Mouse (Mus musculus) limb, embryonic 11.5 days (tissue): ENCODE data around the gene 6430571L13Rik. TPM values are rescaled to one million over a fixed set of nuclear protein-coding genes. Genes with fewer than 3 reads are reported as not detected.

Source experiments
- ATAC-seq: fragments of 200-750 bp; cut with Nextera tagmentation; 2 replicates; pipeline ENCODE4 v1.8.0; 2017; ENCODE audit warnings: low read depth; ENCODE audit not compliant: insufficient number of reproducible peaks, low FRiP score, low TSS enrichment
- DNase-seq: peaks from one replicate; pipeline ENCODE4 v3.0.0-alpha.2; 2015; ENCODE audit warnings: low spot score
- H3K27ac ChIP-seq: fragments of 300-500 bp; sonication (generic); replicated peaks from 2 replicates; pipeline ENCODE4 v1.5.1; 2014; ENCODE audit warnings: low read depth, mild to moderate bottlenecking, low read length
- H3K27me3 ChIP-seq: fragments of 300-500 bp; sonication (generic); 2 replicates; pipeline ENCODE4 v1.6.1; 2014; ENCODE audit warnings: mild to moderate bottlenecking, low read length, mixed read lengths; ENCODE audit not compliant: control insufficient read depth, insufficient read depth
- H3K36me3 ChIP-seq: fragments of 300-500 bp; sonication (generic); 2 replicates; pipeline ENCODE4 v1.6.1; 2014; ENCODE audit warnings: mild to moderate bottlenecking, low read length, moderate library complexity, mixed read lengths; ENCODE audit not compliant: control insufficient read depth, insufficient read depth
- H3K4me1 ChIP-seq: fragments of 300-500 bp; sonication (generic); 2 replicates; pipeline ENCODE4 v1.6.1; 2014; ENCODE audit warnings: low read length, mixed read lengths; ENCODE audit not compliant: control insufficient read depth, insufficient read depth
- H3K4me2 ChIP-seq: fragments of 300-500 bp; sonication (generic); 2 replicates; pipeline ENCODE4 v1.6.1; 2014; ENCODE audit warnings: low read depth, mild to moderate bottlenecking, moderate library complexity; ENCODE audit not compliant: severe bottlenecking
- H3K4me3 ChIP-seq: fragments of 300-500 bp; sonication (generic); 2 replicates; pipeline ENCODE4 v1.5.1; 2014; ENCODE audit warnings: low read depth, low read length
- H3K9ac ChIP-seq: fragments of 300-500 bp; sonication (generic); 2 replicates; pipeline ENCODE4 v1.6.1; 2014; ENCODE audit warnings: mild to moderate bottlenecking, low read length
- H3K9me3 ChIP-seq: fragments of 300-500 bp; sonication (generic); 2 replicates; pipeline ENCODE4 v1.6.1; 2016; ENCODE audit warnings: low read length; ENCODE audit not compliant: control insufficient read depth
- WGBS: fragments of 180-500 bp; shearing (Covaris S2); extraction: QIAGEN DNeasy Blood & Tissue Kit; methylation state at CpG from one replicate; pipeline ENCODE4 v1.1.7; 2014; 5-methylcytosine and 5-hydroxymethylcytosine counted together
- polyA plus RNA-seq: library from polyadenylated mRNA; unstranded; fragments of >200 nt; fragmentation: Nextera tagmentation; extraction: Ambion mirVana; gene quantifications from 2 replicates; pipeline ENCODE4 v1.2.1, GENCODE M21; 2014

The 6430571L13Rik gene
- polyA plus RNA-seq, 1 experiment from 2014 or later, result 0.73 TPM

GRCm38 (mm10) chr9:107297658-107298057 lies 42.7 kb upstream of the 6430571L13Rik start:
- H3K4me3 ChIP-seq, result no peak overlapping the region
- H3K27ac ChIP-seq, result no peak overlapping the region
- no peak for ATAC-seq
- no peak overlapping the region for H3K9ac ChIP-seq
- H3K9me3 ChIP-seq, result no peaks in the 10 kb centered on the region; the same call in 1 of the 2 replicates
- DNase-seq, result no peak
- 0 out of 2 replicates have a peak, but pooled peaks cover 8% of the 10 kb centered on the region for H3K4me1 ChIP-seq
- H3K27me3 ChIP-seq, result no peaks in the 10 kb centered on the region
- 87% methylated on average over 4 of the region's 4 CpGs for WGBS
- H3K4me2 ChIP-seq, result peak overlapping the region; percentile 93
- H3K36me3 ChIP-seq, result no peaks in the 10 kb centered on the region

GRCm38 (mm10) chr9:107298059-107298780 lies 42.2 kb upstream of the 6430571L13Rik start:
- no peaks in the 10 kb centered on the region for H3K27me3 ChIP-seq
- no peak overlapping the region for H3K27ac ChIP-seq
- H3K9ac ChIP-seq, result no peak overlapping the region
- H3K4me3 ChIP-seq, result no peak overlapping the region
- H3K4me1 ChIP-seq, result 0 out of 2 replicates have a peak, but pooled peaks cover 8% of the 10 kb centered on the region
- WGBS, result 84% methylated on average over 8 of the region's 8 CpGs
- DNase-seq (no peak), ATAC-seq (no peak)
- no peaks in the 10 kb centered on the region; the same call in 1 of the 2 replicates for H3K9me3 ChIP-seq
- H3K36me3 ChIP-seq, result no peaks in the 10 kb centered on the region
- H3K4me2 ChIP-seq, result no peak overlapping the region

GRCm38 (mm10) chr9:107298876-107299275 lies 41.5 kb upstream of the 6430571L13Rik start:
- Histone ChIP-seq H3K36me3 (no peaks in the 10 kb centered on the region), H3K4me3 (no peak overlapping the region), H3K9me3 (no peaks in the 10 kb centered on the region; the same call in 1 of the 2 replicates), H3K9ac (no peak overlapping the region), H3K27ac (no peak overlapping the region), H3K4me2 (no peak overlapping the region), H3K27me3 (no peaks in the 10 kb centered on the region), H3K4me1 (0 out of 2 replicates have a peak, but pooled peaks cover 8% of the 10 kb centered on the region)
- WGBS, result 87% methylated on average over 6 of the region's 6 CpGs
- DNase-seq (no peak), ATAC-seq (no peak)

GRCm38 (mm10) chr9:107299783-107300182 lies 40.6 kb upstream of the 6430571L13Rik start:
- Histone ChIP-seq H3K4me1 (0 out of 2 replicates have a peak, but pooled peaks cover 8% of the 10 kb centered on the region), H3K27me3 (no peaks in the 10 kb centered on the region), H3K4me2 (no peak overlapping the region), H3K4me3 (no peak overlapping the region), H3K9ac (no peak overlapping the region), H3K9me3 (no peaks in the 10 kb centered on the region; the same call in 1 of the 2 replicates), H3K36me3 (no peaks in the 10 kb centered on the region), H3K27ac (no peak overlapping the region)
- 91% methylated on average over 7 of the region's 7 CpGs for WGBS
- no peak for ATAC-seq
- no peak for DNase-seq

GRCm38 (mm10) chr9:107300224-107300973 lies 40.0 kb upstream of the 6430571L13Rik start:
- ATAC-seq (no peak), DNase-seq (no peak)
- WGBS, result 93% methylated on average over 30 of the region's 30 CpGs
- no peak overlapping the region for H3K4me3 ChIP-seq
- H3K9ac ChIP-seq, result no peak overlapping the region
- 0 out of 2 replicates have a peak, but pooled peaks cover 8% of the 10 kb centered on the region for H3K4me1 ChIP-seq
- no peak overlapping the region for H3K27ac ChIP-seq
- H3K36me3 ChIP-seq, result no peaks in the 10 kb centered on the region
- no peaks in the 10 kb centered on the region; the same call in 1 of the 2 replicates for H3K9me3 ChIP-seq
- no peak overlapping the region for H3K4me2 ChIP-seq
- H3K27me3 ChIP-seq, result no peaks in the 10 kb centered on the region

- H3K4me3 ChIP-seq, result no peak overlapping the region
- ATAC-seq, result no peak
- H3K9me3 ChIP-seq, result no peaks in the 10 kb centered on the region; the same call in 1 of the 2 replicates
- H3K27me3 ChIP-seq, result no peaks in the 10 kb centered on the region
- no peak overlapping the region for H3K9ac ChIP-seq
- H3K4me2 ChIP-seq, result no peak overlapping the region
- H3K4me1 ChIP-seq, result 0 out of 2 replicates have a peak, but pooled peaks cover 8% of the 10 kb centered on the region
- 84% methylated on average over 17 of the region's 17 CpGs for WGBS
- H3K27ac ChIP-seq, result no peak overlapping the region
- DNase-seq, result no peak
- H3K36me3 ChIP-seq, result no peaks in the 10 kb centered on the region
Observed at GRCm38 (mm10) chr9:107301554-107302331, 38.7 kb upstream of the 6430571L13Rik start.

- Histone ChIP-seq H3K36me3 (no peaks in the 10 kb centered on the region), H3K4me3 (no peak overlapping the region), H3K9ac (no peak overlapping the region), H3K4me2 (no peak overlapping the region), H3K27ac (no peak overlapping the region), H3K9me3 (no peaks in the 10 kb centered on the region), H3K4me1 (0 out of 2 replicates have a peak, but pooled peaks cover 2% of the 10 kb centered on the region), H3K27me3 (no peaks in the 10 kb centered on the region)
- 63% methylated on average over 7 of the region's 7 CpGs for WGBS
- ATAC-seq (no peak), DNase-seq (no peak)
Observed at GRCm38 (mm10) chr9:107302592-107302991, 37.8 kb upstream of the 6430571L13Rik start.
